Mouse (Mus musculus) olfactory bulb, adult 2 months (tissue): ENCODE data around the gene Arhgef33. TPM values are rescaled to one million over a fixed set of nuclear protein-coding genes. Genes with fewer than 3 reads are reported as not detected.

ENCODE experiments used
- H3K27ac ChIP-seq: fragments of 200-500 bp; 2 replicates; pipeline ENCODE4 v1.5.1; 2012; ENCODE audit warnings: low read depth, low read length; ENCODE audit not compliant: insufficient read depth
- H3K4me1 ChIP-seq: fragments of 200-500 bp; 2 replicates; pipeline ENCODE4 v1.6.1; 2012; ENCODE audit warnings: low read length; ENCODE audit not compliant: control insufficient read depth, insufficient read depth
- H3K4me3 ChIP-seq: fragments of 200-500 bp; 2 replicates; pipeline ENCODE4 v1.5.1; 2012; ENCODE audit warnings: mild to moderate bottlenecking, low read depth, low read length, moderate library complexity; ENCODE audit not compliant: insufficient read depth
- CTCF ChIP-seq: fragments of 200-500 bp; IDR thresholded peaks from 2 replicates; pipeline ENCODE4 v1.5.1; 2012; ENCODE audit warnings: low read depth, mild to moderate bottlenecking, low read length, moderate library complexity; ENCODE audit not compliant: insufficient read depth
- POLR2A ChIP-seq: fragments of 200-500 bp; IDR thresholded peaks from 2 replicates; pipeline ENCODE4 v1.6.1; 2012; ENCODE audit warnings: mild to moderate bottlenecking, low read depth, low read length, moderate library complexity; ENCODE audit not compliant: insufficient read depth
- WGBS: fragments of 180-500 bp; shearing (Covaris S2); methylation state at CpG from one replicate; pipeline ENCODE4 v1.1.7; 2018; 5-methylcytosine and 5-hydroxymethylcytosine counted together
- polyA plus RNA-seq: library from polyadenylated mRNA; stranded (reverse); fragments of >200 nt; gene quantifications from 2 replicates; pipeline ENCODE4 v1.2.4, GENCODE M21; 2012; ENCODE audit warnings: low replicate concordance; ENCODE audit not compliant: missing spikeins, insufficient read depth, insufficient read length

The Arhgef33 gene
- polyA plus RNA-seq, 1 experiment, result not detected

GRCm38 (mm10) chr17:80418572-80419210, 111.5 kb downstream of the Arhgef33 start:
- Histone ChIP-seq H3K4me3 (no peak overlapping the region), H3K27ac (no peak overlapping the region), H3K4me1 (no peaks in the 10 kb centered on the region)
- 84% methylated on average over 10 of the region's 10 CpGs for WGBS
- TF ChIP-seq CTCF, result no peak
- no peak for TF ChIP-seq POLR2A

GRCm38 (mm10) chr17:80420998-80421397, 113.8 kb downstream of the Arhgef33 start:
- H3K4me3 ChIP-seq, result no peak overlapping the region
- H3K27ac ChIP-seq, result no peak overlapping the region
- TF ChIP-seq POLR2A (no peak), CTCF (no peak)
- no peaks in the 10 kb centered on the region; the same call in 1 of the 2 replicates for H3K4me1 ChIP-seq
- 98% methylated on average over 1 of the region's 1 CpGs for WGBS

- WGBS, result 83% methylated on average over 7 of the region's 7 CpGs
Observed at GRCm38 (mm10) chr17:80426171-80426570, 119.0 kb downstream of the Arhgef33 start.

GRCm38 (mm10) chr17:80426901-80427300, 119.7 kb downstream of the Arhgef33 start:
- WGBS, result 12% methylated on average over 5 of the region's 5 CpGs
- peak overlapping the region; percentile 84; the same call in 1 of the 2 replicates for H3K27ac ChIP-seq

More at GRCm38 (mm10) chr17:80426171-80426570, 119.0 kb downstream of the Arhgef33 start:
- peak overlapping the region; percentile 79; the same call in 1 of the 2 replicates for H3K27ac ChIP-seq
- no peak overlapping the region for H3K4me3 ChIP-seq
- H3K4me1 ChIP-seq, result peaks cover 10% of the 10 kb centered on the region
- no peak for TF ChIP-seq POLR2A
- no peak for TF ChIP-seq CTCF

GRCm38 (mm10) chr17:80427966-80428365, 120.8 kb downstream of the Arhgef33 start:
- Histone ChIP-seq H3K4me1 (peaks cover 10% of the 10 kb centered on the region), H3K27ac (0 out of 2 replicates have a peak overlapping the region, but pooled peaks have one; percentile 75), H3K4me3 (no peak overlapping the region)
- TF ChIP-seq CTCF (no peak), POLR2A (no peak)
- WGBS, result 35% methylated on average over 2 of the region's 2 CpGs

More at GRCm38 (mm10) chr17:80426901-80427300, 119.7 kb downstream of the Arhgef33 start:
- Histone ChIP-seq H3K4me1 (peaks cover 10% of the 10 kb centered on the region), H3K4me3 (no peak overlapping the region)
- TF ChIP-seq CTCF, result no peak
- no peak for TF ChIP-seq POLR2A

- no peak overlapping the region for H3K4me3 ChIP-seq
- H3K27ac ChIP-seq, result no peak overlapping the region
- no peak for TF ChIP-seq POLR2A
- WGBS, result 89% methylated on average over 9 of the region's 9 CpGs
- peaks cover 2% of the 10 kb centered on the region for H3K4me1 ChIP-seq
Observed at GRCm38 (mm10) chr17:80431997-80432396, 124.8 kb downstream of the Arhgef33 start.

- TF ChIP-seq CTCF (no peak), POLR2A (no peak)
- WGBS, result 34% methylated on average over 3 of the region's 3 CpGs
- Histone ChIP-seq H3K4me3 (no peak overlapping the region), H3K27ac (no peak overlapping the region), H3K4me1 (no peaks in the 10 kb centered on the region)
Observed at GRCm38 (mm10) chr17:80434430-80434829, 127.2 kb downstream of the Arhgef33 start.

- H3K4me3 ChIP-seq, result no peak overlapping the region
- TF ChIP-seq POLR2A, result no peak
- no peak for TF ChIP-seq CTCF
- no peak overlapping the region for H3K27ac ChIP-seq
- H3K4me1 ChIP-seq, result no peaks in the 10 kb centered on the region
- WGBS, result 82% methylated on average over 5 of the region's 5 CpGs
Observed at GRCm38 (mm10) chr17:80435680-80436079, 128.5 kb downstream of the Arhgef33 start.

GRCm38 (mm10) chr17:80445433-80445832, 138.2 kb downstream of the Arhgef33 start:
- H3K4me1 ChIP-seq, result no peaks in the 10 kb centered on the region
- no peak overlapping the region for H3K4me3 ChIP-seq
- WGBS, result 84% methylated on average over 7 of the region's 7 CpGs
- TF ChIP-seq POLR2A (no peak), CTCF (no peak)
- H3K27ac ChIP-seq, result no peak overlapping the region

GRCm38 (mm10) chr17:80446470-80446869, 139.3 kb downstream of the Arhgef33 start:
- Histone ChIP-seq H3K4me1 (no peaks in the 10 kb centered on the region), H3K4me3 (no peak overlapping the region), H3K27ac (no peak overlapping the region)
- 96% methylated on average over 5 of the region's 5 CpGs for WGBS
- no peak for TF ChIP-seq CTCF
- no peak for TF ChIP-seq POLR2A

Other genes starting within 250 kb of the Arhgef33 start
- gene Hnrnpll, start 245.1 kb upstream of the Arhgef33 start, polyA plus RNA-seq, result not detected in 2 replicates
- gene Galm, start 179.9 kb upstream of the Arhgef33 start, polyA plus RNA-seq, result not detected in 2 replicates
- gene Srsf7, start 100.1 kb upstream of the Arhgef33 start, polyA plus RNA-seq, result not detected in 2 replicates
- gene Ttc39d, start 99.9 kb upstream of the Arhgef33 start, polyA plus RNA-seq, result not detected in 2 replicates
- not detected in 2 replicates for gene Gemin6, start 83.0 kb upstream of the Arhgef33 start, polyA plus RNA-seq
- gene Morn2, start 17.2 kb upstream of the Arhgef33 start, polyA plus RNA-seq, result not detected in 2 replicates
- gene Dhx57, start 16.9 kb upstream of the Arhgef33 start, polyA plus RNA-seq, result not detected in 2 replicates
- not detected in 2 replicates for gene Gm10190, start 66.1 kb downstream of the Arhgef33 start, polyA plus RNA-seq
- not detected in 2 replicates for gene Sos1, start 173.0 kb downstream of the Arhgef33 start, polyA plus RNA-seq